Mouse (Mus musculus) CD4-positive, CD25-positive, alpha-beta regulatory T cell, adult 2 months (primary cell): Measurements from ENCODE around the gene Eif2ak2.

Experiments used
- DNase-seq: peaks from one replicate; pipeline ENCODE4 v3.0.0-alpha.2; 2012; ENCODE audit warnings: low read depth, low spot score

Gene Eif2ak2

GRCm38 (mm10) chr17:78882401-78883112 lies at the start of gene Eif2ak2:
TSS of gene Eif2ak2 (minus strand) at chr17:78882573.
- peak; percentile 69 for DNase-seq

- DNase-seq: no peak
Observed at GRCm38 (mm10) chr17:78917696-78918095, 35.3 kb upstream of the Eif2ak2 start.

GRCm38 (mm10) chr17:78916899-78917298 lies 34.5 kb upstream of the Eif2ak2 start:
- no peak for DNase-seq

- peak; percentile 94 for DNase-seq
Observed at GRCm38 (mm10) chr17:78916369-78916813, 34.0 kb upstream of the Eif2ak2 start, which contains the start of gene Cebpzos. TSS of gene Cebpzos (plus strand) at chr17:78916500.

GRCm38 (mm10) chr17:78915772-78916171 lies 33.4 kb upstream of the Eif2ak2 start:
- DNase-seq: peak; percentile 49

GRCm38 (mm10) chr17:78913921-78914320 lies 31.5 kb upstream of the Eif2ak2 start:
- DNase-seq: no peak

GRCm38 (mm10) chr17:78912861-78913281 lies 30.5 kb upstream of the Eif2ak2 start:
- DNase-seq: no peak

GRCm38 (mm10) chr17:78909374-78909773 lies 27.0 kb upstream of the Eif2ak2 start:
- no peak for DNase-seq

- no peak for DNase-seq
Observed at GRCm38 (mm10) chr17:78906892-78907291, 24.5 kb upstream of the Eif2ak2 start, which contains the start of gene Sult6b1. TSS of gene Sult6b1 (minus strand) at chr17:78906992.

GRCm38 (mm10) chr17:78903158-78903557 lies 20.8 kb upstream of the Eif2ak2 start:
- DNase-seq: no peak

GRCm38 (mm10) chr17:78895394-78895793 lies 13.0 kb upstream of the Eif2ak2 start:
- DNase-seq: peak; percentile 60

- no peak for DNase-seq
Observed at GRCm38 (mm10) chr17:78894991-78895390, 12.6 kb upstream of the Eif2ak2 start.

- DNase-seq: no peak
Observed at GRCm38 (mm10) chr17:78891020-78891419, 8.6 kb upstream of the Eif2ak2 start.

GRCm38 (mm10) chr17:78889184-78889583 lies 6.8 kb upstream of the Eif2ak2 start:
- DNase-seq: no peak

- DNase-seq: no peak
Observed at GRCm38 (mm10) chr17:78888554-78888953, 6.2 kb upstream of the Eif2ak2 start.

GRCm38 (mm10) chr17:78885286-78886065 lies 3.1 kb upstream of the Eif2ak2 start:
- no peak for DNase-seq

- no peak for DNase-seq
Observed at GRCm38 (mm10) chr17:78883291-78883690, 918 bp upstream of the Eif2ak2 start.

- DNase-seq: peak; percentile 43
Observed at GRCm38 (mm10) chr17:78881878-78882304, 482 bp downstream of the Eif2ak2 start.

- peak; percentile 10 for DNase-seq
Observed at GRCm38 (mm10) chr17:78873886-78874285, 8.5 kb downstream of the Eif2ak2 start.

GRCm38 (mm10) chr17:78856243-78856642 lies 26.1 kb downstream of the Eif2ak2 start:
- no peak for DNase-seq

GRCm38 (mm10) chr17:78842271-78842928 lies 40.0 kb downstream of the Eif2ak2 start:
- DNase-seq: no peak

- peak; percentile 42 for DNase-seq
Observed at GRCm38 (mm10) chr17:78836056-78836455, 46.3 kb downstream of the Eif2ak2 start.
